Mouse (Mus musculus) heart, postnatal 0 days (tissue): ENCODE data around the gene Kctd14. TPM values are rescaled to one million over a fixed set of nuclear protein-coding genes. Genes with fewer than 3 reads are reported as not detected.
"Not testable (repeated sequence)": the region's sequence is repeated elsewhere in the genome, so short reads cannot be mapped to it uniquely, and the experiment has no call there.

Experiments
- ATAC-seq: fragments of 200-750 bp; cut with Nextera tagmentation; 2 replicates; pipeline ENCODE4 v1.8.0; 2017; ENCODE audit warnings: low read depth, moderate number of reproducible peaks, moderate library complexity; ENCODE audit not compliant: insufficient read depth
- DNase-seq: peaks from one replicate; pipeline ENCODE4 v3.0.0-alpha.2; 2016; ENCODE audit warnings: low spot score
- H3K27ac ChIP-seq: fragments of 300-500 bp; sonication (generic); 2 replicates; pipeline ENCODE4 v1.5.1; 2014; ENCODE audit warnings: low read depth, mild to moderate bottlenecking
- H3K27me3 ChIP-seq: fragments of 300-500 bp; sonication (generic); 2 replicates; pipeline ENCODE4 v1.6.1; 2014; ENCODE audit warnings: low read length, mixed read lengths; ENCODE audit not compliant: control insufficient read depth, insufficient read depth
- H3K36me3 ChIP-seq: fragments of 300-500 bp; sonication (generic); replicated peaks from 2 replicates; pipeline ENCODE4 v1.6.1; 2014; ENCODE audit warnings: low read length, mixed read lengths; ENCODE audit not compliant: control insufficient read depth, insufficient read depth
- H3K4me1 ChIP-seq: fragments of 300-500 bp; sonication (generic); 2 replicates; pipeline ENCODE4 v1.6.1; 2014; ENCODE audit warnings: antibody characterized with exemption; ENCODE audit not compliant: control insufficient read depth, insufficient read depth
- H3K4me2 ChIP-seq: fragments of 300-500 bp; sonication (generic); 2 replicates; pipeline ENCODE4 v1.6.1; 2014; ENCODE audit warnings: low read depth, mild to moderate bottlenecking, low read length, moderate library complexity
- H3K4me3 ChIP-seq: fragments of 300-500 bp; sonication (generic); 2 replicates; pipeline ENCODE4 v1.5.1; 2014; ENCODE audit warnings: low read depth, low read length
- H3K9ac ChIP-seq: fragments of 300-500 bp; sonication (generic); replicated peaks from 2 replicates; pipeline ENCODE4 v1.6.1; 2014; ENCODE audit warnings: low read depth, low read length, mixed read lengths
- H3K9me3 ChIP-seq: fragments of 300-500 bp; sonication (generic); replicated peaks from 2 replicates; pipeline ENCODE4 v1.6.1; 2016; ENCODE audit warnings: low read length; ENCODE audit not compliant: control insufficient read depth
- CTCF ChIP-seq: IDR thresholded peaks from 2 replicates; pipeline ENCODE4 v1.5.1; 2016; ENCODE audit warnings: antibody characterized with exemption, control low read depth, low read depth
- EP300 ChIP-seq: IDR thresholded peaks from 2 replicates; pipeline ENCODE4 v1.6.1; 2016; ENCODE audit warnings: antibody characterized with exemption, low read depth
- WGBS: fragments of 180-500 bp; shearing (Covaris S2); extraction: QIAGEN DNeasy Blood & Tissue Kit; methylation state at CpG from one replicate; pipeline ENCODE4 v1.1.7; 2014; 5-methylcytosine and 5-hydroxymethylcytosine counted together
- polyA plus RNA-seq: library from polyadenylated mRNA; unstranded; fragments of >200 nt; fragmentation: Nextera tagmentation; extraction: Ambion mirVana; gene quantifications from 2 replicates; pipeline ENCODE4 v1.2.1, GENCODE M21; 2015
- total RNA-seq: library from RNA; depleted of rRNA; stranded (reverse); fragments of >200 nt; gene quantifications from 2 replicates; pipeline ENCODE4 v1.2.3, GENCODE M21; 2014; ENCODE audit warnings: low replicate concordance

The Kctd14 gene
- total and polyA plus RNA-seq, 2 experiments from 2014 or later, result 0.34 TPM; not detected in 1

DNA sequence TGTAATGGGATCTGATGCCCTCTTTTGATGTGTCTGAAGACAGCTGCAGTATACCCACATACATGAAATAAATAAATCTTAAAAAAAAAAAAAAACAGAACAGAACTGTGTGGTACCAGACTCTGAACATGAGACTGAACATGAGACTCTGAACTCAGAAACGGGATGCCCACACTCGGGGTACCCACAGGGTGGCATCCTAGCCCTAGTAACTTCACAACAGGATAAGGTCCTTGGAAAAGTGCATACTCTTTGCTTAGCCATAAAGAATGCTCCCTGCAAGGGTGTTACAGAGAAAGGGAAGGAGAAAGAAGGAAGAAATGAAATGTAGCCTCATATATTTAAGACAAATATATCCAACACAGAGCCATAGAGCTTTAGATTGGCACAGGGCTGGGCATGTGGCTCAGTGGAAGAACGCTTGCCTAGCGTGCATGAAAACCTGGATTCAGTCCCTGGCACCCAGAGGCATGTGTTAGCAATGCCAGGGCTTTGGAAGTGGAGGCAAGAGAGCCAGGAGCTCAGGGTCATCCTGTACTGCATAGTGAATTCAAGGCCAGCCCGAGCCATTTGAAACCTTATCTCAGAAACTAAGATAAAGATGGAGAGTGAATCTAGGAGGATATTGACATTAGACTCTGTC, 23.2 kb upstream of the Kctd14 start:
- Histone ChIP-seq H3K9ac (no peak overlapping the region), H3K4me3 (no peak overlapping the region), H3K36me3 (no peaks in the 10 kb centered on the region), H3K27ac (no peak overlapping the region), H3K9me3 (no peaks in the 10 kb centered on the region), H3K4me2 (no peak overlapping the region), H3K27me3 (no peaks in the 10 kb centered on the region), H3K4me1 (no peaks in the 10 kb centered on the region)
- no peak for TF ChIP-seq CTCF
- TF ChIP-seq EP300, result no peak
- ATAC-seq, result no peak; the same call in 1 of the 2 replicates
- 54% methylated on average over 5 of the region's 5 CpGs for WGBS
- DNase-seq, result no peak

DNA sequence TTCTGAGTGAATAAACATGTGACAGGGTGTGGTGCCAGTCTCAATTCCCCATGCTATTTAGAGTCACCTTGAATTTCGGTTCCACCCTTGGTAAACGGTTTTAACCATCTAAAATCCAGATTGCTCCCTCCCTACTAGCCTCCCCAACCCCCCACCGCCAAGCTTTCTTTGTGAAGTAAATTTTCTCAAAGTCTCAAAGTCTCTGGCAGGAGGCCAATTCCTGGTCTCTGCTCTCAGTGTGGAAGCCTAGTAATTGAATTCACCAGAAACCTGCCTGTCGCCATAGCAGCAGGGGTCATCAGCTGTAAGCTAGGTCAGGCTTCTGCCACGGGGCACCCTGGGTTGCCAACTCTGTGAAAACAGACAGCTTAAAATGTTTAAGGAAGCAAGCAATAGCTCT, 21.4 kb upstream of the Kctd14 start:
- no peaks in the 10 kb centered on the region for H3K4me1 ChIP-seq
- no peak overlapping the region for H3K4me2 ChIP-seq
- 6% methylated on average over 5 of the region's 5 CpGs for WGBS
- no peaks in the 10 kb centered on the region for H3K27me3 ChIP-seq
- ATAC-seq, result no peak
- no peak for DNase-seq
- no peak overlapping the region for H3K9ac ChIP-seq
- H3K9me3 ChIP-seq, result no peaks in the 10 kb centered on the region
- H3K36me3 ChIP-seq, result no peaks in the 10 kb centered on the region
- TF ChIP-seq EP300 (no peak), CTCF (no peak)
- no peak overlapping the region for H3K27ac ChIP-seq
- no peak overlapping the region for H3K4me3 ChIP-seq

DNA sequence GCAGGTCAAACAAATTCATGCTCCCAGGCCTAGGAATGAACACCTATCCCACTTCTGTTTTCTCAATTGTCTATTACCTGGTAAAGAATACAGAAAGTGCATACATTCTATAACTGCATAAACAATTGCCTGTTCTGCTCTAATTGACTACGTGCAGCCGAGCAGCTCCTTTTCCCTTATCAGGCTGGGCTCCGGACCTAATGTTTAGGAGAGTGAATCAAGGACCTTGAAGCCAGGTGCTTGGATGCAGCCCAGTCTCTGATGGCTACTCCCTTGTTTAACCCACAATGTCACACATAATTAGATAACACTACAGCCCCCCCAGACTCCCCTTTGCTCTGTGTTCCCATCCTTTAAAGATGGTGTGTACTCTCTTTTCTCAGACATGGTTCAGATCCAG, 17.6 kb upstream of the Kctd14 start:
- H3K9me3 ChIP-seq, ATAC-seq, H3K27me3 ChIP-seq, H3K36me3 ChIP-seq, H3K9ac ChIP-seq, H3K27ac ChIP-seq, DNase-seq, H3K4me3 ChIP-seq, H3K4me1 ChIP-seq, H3K4me2 ChIP-seq: not testable (repeated sequence)
- WGBS, result 36% methylated on average over 3 of the region's 3 CpGs

DNA sequence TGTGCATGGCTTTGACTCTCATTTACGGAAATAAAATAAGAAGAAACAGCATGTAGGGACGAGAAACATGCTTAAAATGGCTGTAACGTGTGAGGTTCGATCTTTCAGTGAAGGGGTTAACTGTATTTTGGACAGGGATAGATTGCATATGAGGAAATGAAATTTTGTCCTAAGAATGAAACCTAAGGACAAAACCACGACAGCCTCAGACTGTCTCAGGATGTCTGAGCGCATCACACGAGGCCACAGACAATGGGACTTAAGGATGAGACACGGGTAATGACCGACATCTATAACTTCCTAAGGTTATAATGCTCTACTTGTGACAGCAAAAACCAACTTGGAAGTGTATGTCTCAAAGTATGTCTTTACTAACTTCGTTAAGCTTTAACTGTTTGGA, 16.6 kb upstream of the Kctd14 start:
- H3K27ac ChIP-seq, result no peak overlapping the region
- no peak overlapping the region for H3K4me3 ChIP-seq
- TF ChIP-seq CTCF, result no peak
- no peak for TF ChIP-seq EP300
- 76% methylated on average over 10 of the region's 10 CpGs for WGBS
- no peaks in the 10 kb centered on the region for H3K27me3 ChIP-seq
- H3K9me3 ChIP-seq, result no peaks in the 10 kb centered on the region
- no peaks in the 10 kb centered on the region for H3K36me3 ChIP-seq
- no peak overlapping the region for H3K4me2 ChIP-seq
- DNase-seq (no peak), ATAC-seq (no peak)
- no peak overlapping the region for H3K9ac ChIP-seq
- no peaks in the 10 kb centered on the region for H3K4me1 ChIP-seq

DNA sequence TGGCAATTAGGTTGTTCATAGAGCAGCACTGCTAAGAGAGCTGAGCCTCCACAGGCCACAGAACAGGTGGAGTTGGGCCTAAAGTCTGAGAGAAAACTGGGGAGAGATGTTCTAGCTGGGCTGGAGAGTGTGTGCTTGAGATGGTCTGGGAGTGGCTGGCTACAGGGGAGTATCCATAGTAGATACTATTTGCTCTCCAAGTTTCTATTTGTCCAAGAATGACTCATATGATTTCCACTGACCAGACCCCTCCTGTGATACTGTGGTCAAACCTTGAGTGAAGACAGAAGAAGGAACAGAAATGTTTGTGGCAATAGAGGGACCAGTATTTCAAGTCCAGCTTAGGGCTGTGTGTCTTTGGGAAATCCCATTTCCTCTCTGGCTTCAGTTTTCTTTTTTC, 12.1 kb upstream of the Kctd14 start:
- 0 out of 2 replicates have a peak, but pooled peaks cover 6% of the 10 kb centered on the region for H3K9me3 ChIP-seq
- ATAC-seq (no peak), DNase-seq (no peak)
- H3K9ac ChIP-seq, result no peak overlapping the region
- no peaks in the 10 kb centered on the region for H3K4me1 ChIP-seq
- no peaks in the 10 kb centered on the region for H3K36me3 ChIP-seq
- no peak for TF ChIP-seq EP300
- TF ChIP-seq CTCF, result no peak
- H3K27me3 ChIP-seq, result no peaks in the 10 kb centered on the region
- H3K4me2 ChIP-seq, result no peak overlapping the region
- no peak overlapping the region for H3K4me3 ChIP-seq
- no peak overlapping the region for H3K27ac ChIP-seq

DNA sequence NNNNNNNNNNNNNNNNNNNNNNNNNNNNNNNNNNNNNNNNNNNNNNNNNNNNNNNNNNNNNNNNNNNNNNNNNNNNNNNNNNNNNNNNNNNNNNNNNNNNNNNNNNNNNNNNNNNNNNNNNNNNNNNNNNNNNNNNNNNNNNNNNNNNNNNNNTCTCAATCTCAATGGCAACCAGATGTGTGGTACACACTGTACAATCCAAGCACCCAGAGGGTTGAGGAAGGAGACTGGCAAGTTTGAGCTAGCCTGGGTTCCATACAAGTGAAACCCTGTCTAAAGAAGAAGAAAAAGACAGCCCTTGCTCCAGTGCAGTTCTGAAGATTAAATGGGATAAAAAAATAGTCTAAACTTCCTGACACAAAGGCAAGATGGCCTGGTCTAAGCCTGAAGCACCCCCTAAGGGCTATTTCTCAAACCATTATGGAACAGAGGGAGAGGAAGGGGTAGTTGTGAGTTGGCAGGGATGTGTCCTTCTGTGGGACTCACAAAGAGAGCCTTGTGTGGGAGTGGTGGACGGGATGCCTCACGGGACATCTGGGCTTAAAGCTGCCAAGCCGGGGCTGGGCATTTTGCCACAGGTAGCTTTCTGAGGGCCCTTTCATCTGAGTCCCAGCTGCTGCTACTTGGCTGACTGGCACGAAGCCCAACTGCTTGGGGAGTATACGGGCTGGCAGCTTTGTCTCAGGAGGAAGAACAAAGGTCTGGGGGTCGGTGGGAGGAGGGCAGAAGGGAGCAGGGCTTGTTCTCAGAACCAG, 4.8 kb upstream of the Kctd14 start:
- no peaks in the 10 kb centered on the region for H3K36me3 ChIP-seq
- H3K4me2 ChIP-seq, result no peak overlapping the region
- H3K27me3 ChIP-seq, result no peaks in the 10 kb centered on the region
- H3K27ac ChIP-seq, result peak overlapping the region; percentile 69
- WGBS, result 3% methylated on average over 6 of the region's 6 CpGs
- TF ChIP-seq EP300, result no peak
- TF ChIP-seq CTCF, result no peak
- DNase-seq (peak; percentile 89), ATAC-seq (peak; percentile 90)
- H3K4me3 ChIP-seq, result no peak overlapping the region
- 0 out of 2 replicates have a peak, but pooled peaks cover 1% of the 10 kb centered on the region for H3K9me3 ChIP-seq
- peaks cover 15% of the 10 kb centered on the region for H3K4me1 ChIP-seq
- no peak overlapping the region for H3K9ac ChIP-seq
